Mouse (Mus musculus) heart, postnatal 0 days (tissue): ENCODE measurements around the gene Exoc3l2.

ENCODE experiments used
- CTCF ChIP-seq: IDR thresholded peaks from 2 replicates; pipeline ENCODE4 v1.5.1; 2016; ENCODE audit warnings: antibody characterized with exemption, control low read depth, low read depth
- EP300 ChIP-seq: IDR thresholded peaks from 2 replicates; pipeline ENCODE4 v1.6.1; 2016; ENCODE audit warnings: antibody characterized with exemption, low read depth

- no peak for TF ChIP-seq EP300
- TF ChIP-seq CTCF = no peak
These were observed 5.6 kb upstream of the Exoc3l2 start for GRCm38 (mm10) chr7:19457414-19458071.
